Mouse (Mus musculus) cerebellum, adult 9-11 months (tissue): ENCODE measurements at regions not wholly inside any gene's neighbourhood (a gene's known extent, or its start where the extent isn't known, plus 50 kb on each side); places are given as distances from the start of the nearest gene placed in this dataset.
"Not testable (repeated sequence)": the region's sequence is repeated elsewhere in the genome, so short reads cannot be mapped to it uniquely, and the experiment has no call there.

Experiments used
- DNase-seq: peaks from one replicate; pipeline ENCODE4 v3.0.0; 2022

GRCm38 (mm10) chr6:7120136-7120535 lies 164.3 kb downstream of the Sdhaf3 start:
- DNase-seq, result peak; percentile 4

GRCm38 (mm10) chr6:7133042-7133441 lies 177.2 kb downstream of the Sdhaf3 start:
- DNase-seq, result no peak

GRCm38 (mm10) chr6:7134062-7134461 lies 178.3 kb downstream of the Sdhaf3 start:
- no peak for DNase-seq

GRCm38 (mm10) chr6:7134888-7135287 lies 179.1 kb downstream of the Sdhaf3 start:
- DNase-seq, result no peak

- DNase-seq, result no peak
These were observed 225.9 kb downstream of the Sdhaf3 start for GRCm38 (mm10) chr6:7181711-7182110.

- no peak for DNase-seq
These were observed 243.3 kb downstream of the Sdhaf3 start for GRCm38 (mm10) chr6:7199046-7199599.

GRCm38 (mm10) chr6:7215880-7216279 lies 260.1 kb downstream of the Sdhaf3 start:
- no peak for DNase-seq

GRCm38 (mm10) chr6:7252286-7252685 lies 296.5 kb downstream of the Sdhaf3 start:
- DNase-seq, result no peak

GRCm38 (mm10) chr6:7277431-7277830 lies 277.2 kb upstream of the Tac1 start:
- DNase-seq, result no peak

- no peak for DNase-seq
These were observed 247.7 kb upstream of the Tac1 start for GRCm38 (mm10) chr6:7306956-7307355.

- DNase-seq, result no peak
These were observed 241.2 kb upstream of the Tac1 start for GRCm38 (mm10) chr6:7313496-7313895.

- DNase-seq, result no peak
These were observed 227.7 kb upstream of the Tac1 start for GRCm38 (mm10) chr6:7326974-7327373.

- DNase-seq, result no peak
These were observed 198.0 kb upstream of the Tac1 start for GRCm38 (mm10) chr6:7356634-7357033.

- no peak for DNase-seq
These were observed 187.5 kb upstream of the Tac1 start for GRCm38 (mm10) chr6:7367166-7367565.

- no peak for DNase-seq
These were observed 180.1 kb upstream of the Tac1 start for GRCm38 (mm10) chr6:7374629-7375028.

GRCm38 (mm10) chr6:7375851-7376250 lies 178.8 kb upstream of the Tac1 start:
- DNase-seq, result no peak

- no peak for DNase-seq
These were observed 176.0 kb upstream of the Tac1 start for GRCm38 (mm10) chr6:7378651-7379050.

- no peak for DNase-seq
These were observed 129.9 kb upstream of the Tac1 start for GRCm38 (mm10) chr6:7424731-7425130.

GRCm38 (mm10) chr6:7441725-7442124 lies 113.0 kb upstream of the Tac1 start:
- no peak for DNase-seq

GRCm38 (mm10) chr6:7442286-7442685 lies 112.4 kb upstream of the Tac1 start:
- DNase-seq, result not testable (repeated sequence)

- DNase-seq, result no peak
These were observed 98.8 kb upstream of the Tac1 start for GRCm38 (mm10) chr6:7455881-7456280.

- peak; percentile 81 for DNase-seq
These were observed 90.8 kb upstream of the Tac1 start for GRCm38 (mm10) chr6:7463896-7464295.

- no peak for DNase-seq
These were observed 90.3 kb upstream of the Tac1 start for GRCm38 (mm10) chr6:7464346-7464745.

- DNase-seq, result peak; percentile 90
These were observed 82.2 kb upstream of the Tac1 start for GRCm38 (mm10) chr6:7472366-7473026.

- no peak for DNase-seq
These were observed 80.9 kb upstream of the Tac1 start for GRCm38 (mm10) chr6:7473730-7474129.
